Comparison of ENCODE assay signal across 8 mouse cellular contexts in genomic region chr3:34651486-34652170, GRCm38 (mm10). TPM values are rescaled to one million over a fixed set of nuclear protein-coding genes. Genes with fewer than 3 reads are reported as not detected.
DNase-seq lines count a peak whose midpoint lies in the region; ATAC-seq and TF ChIP-seq lines count a peak whose summit lies in the region.
"Had no signal": no experiment of that assay in that cellular context is flagged by ENCODE, and none has a peak within 500 bp of the region (broad histone marks: within the 10 kb centered on the region; RNA-seq: fewer than 3 reads in every experiment).

No protein-coding gene starts in this region.

- no peak for ATAC-seq in forebrain, postnatal 0 days
- no peak for ATAC-seq in midbrain, embryonic 14.5 days (ENCODE audit: low FRiP score, low TSS enrichment)
- no peak for ATAC-seq in frontal cortex, adult (ENCODE audit: low TSS enrichment)

- TF ChIP-seq POLR2A in kidney, adult 2 months (IDR thresholded peaks at IDR 0.05; ENCODE audit: low read depth, low read length) = no peak

- H3K4me2 ChIP-seq in forebrain, postnatal 0 days (ENCODE audit: low read depth) = peak overlapping the region; percentile 69
- H3K4me2 ChIP-seq in midbrain, embryonic 14.5 days (ENCODE audit: low read length) = peak overlapping the region; percentile 71

- WGBS in forebrain, postnatal 0 days = 3% methylated on average over 26 of the region's 26 CpGs
- WGBS in midbrain, embryonic 14.5 days = 3% methylated on average over 26 of the region's 26 CpGs
- WGBS in kidney, adult 2 months = 10% methylated on average over 26 of the region's 26 CpGs

- H3K27me3 ChIP-seq in E14TG2a.4 (ENCODE audit: insufficient read depth, low read length) = no peaks in the 10 kb centered on the region
- no peaks in the 10 kb centered on the region for H3K27me3 ChIP-seq in forebrain, postnatal 0 days (ENCODE audit: insufficient read depth, low read length)
- peaks cover 9% of the 10 kb centered on the region; the same call in 1 of the 2 replicates for H3K27me3 ChIP-seq in midbrain, embryonic 14.5 days (ENCODE audit: control insufficient read depth, insufficient read depth, low read length)
- H3K27me3 ChIP-seq in kidney, adult 2 months (replicated peaks; ENCODE audit: control insufficient read depth, insufficient read depth, low read length) = peaks cover 22% of the 10 kb centered on the region

- DNase-seq in R1 (ENCODE audit: low read depth, low spot score) = peak; percentile 55
- DNase-seq in forebrain, postnatal 0 days = peak; percentile 62
- DNase-seq in midbrain, embryonic 14.5 days = peak; percentile 52
- no peak for DNase-seq in thymus, postnatal 25 days
- DNase-seq in kidney, adult 2 months = no peak
- DNase-seq: liver had no signal

- H3K4me1 ChIP-seq in E14TG2a.4 (replicated peaks; ENCODE audit: low read depth, low read length) = peaks cover 38% of the 10 kb centered on the region
- no peaks in the 10 kb centered on the region for H3K4me1 ChIP-seq in forebrain, postnatal 0 days (ENCODE audit: insufficient read depth)
- H3K4me1 ChIP-seq in midbrain, embryonic 14.5 days (ENCODE audit: control insufficient read depth, insufficient read depth, low read length) = peaks cover 7% of the 10 kb centered on the region
- H3K4me1 ChIP-seq in kidney, adult 2 months (ENCODE audit: control insufficient read depth, insufficient read depth, low read length) = no peaks in the 10 kb centered on the region

- peak overlapping the region; percentile 90 for H3K27ac ChIP-seq in forebrain, postnatal 0 days (ENCODE audit: low read depth, low read length)
- peak overlapping the region; percentile 95 for H3K27ac ChIP-seq in midbrain, embryonic 14.5 days (replicated peaks; ENCODE audit: low read depth, low read length)
- H3K27ac ChIP-seq in kidney, adult 2 months (ENCODE audit: insufficient read depth, low read depth, low read length) = no peak overlapping the region

- TF ChIP-seq CTCF in E14TG2a.4 (conservative IDR thresholded peaks at IDR 0.05; ENCODE audit: low read length) = no peak
- no peak for TF ChIP-seq CTCF in forebrain, postnatal 0 days (IDR thresholded peaks at IDR 0.05; ENCODE audit: low read depth)
- TF ChIP-seq CTCF in kidney, adult 2 months (conservative IDR thresholded peaks at IDR 0.05; ENCODE audit: insufficient read depth, insufficient read length, low read depth, low read length) = no peak

- peak overlapping the region; percentile 61 for H3K9ac ChIP-seq in forebrain, postnatal 0 days
- H3K9ac ChIP-seq in midbrain, embryonic 14.5 days (replicated peaks; ENCODE audit: low read length) = peak overlapping the region; percentile 79

- no peaks in the 10 kb centered on the region for H3K9me3 ChIP-seq in E14TG2a.4 (ENCODE audit: low read length)
- H3K9me3 ChIP-seq in forebrain, postnatal 0 days (ENCODE audit: low read length) = no peaks in the 10 kb centered on the region
- no peaks in the 10 kb centered on the region for H3K9me3 ChIP-seq in midbrain, embryonic 14.5 days (ENCODE audit: control insufficient read depth, low read length)

- H3K4me3 ChIP-seq in E14TG2a.4 (replicated peaks; ENCODE audit: low read length) = peak overlapping the region; percentile 98
- peak overlapping the region; percentile 50 for H3K4me3 ChIP-seq in forebrain, postnatal 0 days (ENCODE audit: low read depth, low read length)
- peak overlapping the region; percentile 57 for H3K4me3 ChIP-seq in midbrain, embryonic 14.5 days (replicated peaks; ENCODE audit: low read depth, low read length)
- no peak overlapping the region for H3K4me3 ChIP-seq in kidney, adult 2 months (ENCODE audit: insufficient read depth, low read depth, low read length)

- peaks cover 55% of the 10 kb centered on the region for H3K36me3 ChIP-seq in E14TG2a.4 (ENCODE audit: insufficient read depth, low read length)
- no peaks in the 10 kb centered on the region for H3K36me3 ChIP-seq in forebrain, postnatal 0 days (ENCODE audit: insufficient read depth)
- H3K36me3 ChIP-seq in midbrain, embryonic 14.5 days (ENCODE audit: control insufficient read depth, insufficient read depth, low read length) = no peaks in the 10 kb centered on the region
- H3K36me3 ChIP-seq in kidney, adult 2 months (ENCODE audit: control insufficient read depth, insufficient read depth, low read length) = no peaks in the 10 kb centered on the region

RNA-seq across cellular contexts. Expression of gene Sox2, which starts 1.4 kb away (rescaled TPM):
- 80.9 and 120 TPM in 2 replicates for total RNA-seq in forebrain, postnatal 0 days (2014; rRNA removed)
- polyA plus RNA-seq in forebrain, postnatal 0 days (2015; fragmentation: Nextera tagmentation; extraction: Ambion mirVana) = 23.1 and 31.0 TPM in 2 replicates
- polyA plus RNA-seq in midbrain, embryonic 14.5 days (2014; fragmentation: Nextera tagmentation; extraction: Ambion mirVana) = 16.8 and 22.4 TPM in 2 replicates
- 0.03 TPM in 1 of 2 replicates, not detected in the other for polyA plus RNA-seq in kidney, adult 2 months (2012; rRNA removed)

Comparison
In these comparisons a context has a peak if more than half of its experiments do, and no peak if none do; other contexts are left out.
1. DNase-seq: peak in R1 (single experiment), forebrain, postnatal 0 days (single experiment) and midbrain, embryonic 14.5 days (single experiment); none in thymus, postnatal 25 days (single experiment) and kidney, adult 2 months (single experiment).
2. RNA of gene Sox2, which starts 1.4 kb away (polyA plus RNA-seq): 23.1 to 31.0 TPM in forebrain, postnatal 0 days and 16.8 to 22.4 TPM in midbrain, embryonic 14.5 days; 0.03 TPM in kidney, adult 2 months; every median in the first group is over 10 times any median in the second.